8 mouse cellular contexts compared by ENCODE assay signal in the genomic region with DNA sequence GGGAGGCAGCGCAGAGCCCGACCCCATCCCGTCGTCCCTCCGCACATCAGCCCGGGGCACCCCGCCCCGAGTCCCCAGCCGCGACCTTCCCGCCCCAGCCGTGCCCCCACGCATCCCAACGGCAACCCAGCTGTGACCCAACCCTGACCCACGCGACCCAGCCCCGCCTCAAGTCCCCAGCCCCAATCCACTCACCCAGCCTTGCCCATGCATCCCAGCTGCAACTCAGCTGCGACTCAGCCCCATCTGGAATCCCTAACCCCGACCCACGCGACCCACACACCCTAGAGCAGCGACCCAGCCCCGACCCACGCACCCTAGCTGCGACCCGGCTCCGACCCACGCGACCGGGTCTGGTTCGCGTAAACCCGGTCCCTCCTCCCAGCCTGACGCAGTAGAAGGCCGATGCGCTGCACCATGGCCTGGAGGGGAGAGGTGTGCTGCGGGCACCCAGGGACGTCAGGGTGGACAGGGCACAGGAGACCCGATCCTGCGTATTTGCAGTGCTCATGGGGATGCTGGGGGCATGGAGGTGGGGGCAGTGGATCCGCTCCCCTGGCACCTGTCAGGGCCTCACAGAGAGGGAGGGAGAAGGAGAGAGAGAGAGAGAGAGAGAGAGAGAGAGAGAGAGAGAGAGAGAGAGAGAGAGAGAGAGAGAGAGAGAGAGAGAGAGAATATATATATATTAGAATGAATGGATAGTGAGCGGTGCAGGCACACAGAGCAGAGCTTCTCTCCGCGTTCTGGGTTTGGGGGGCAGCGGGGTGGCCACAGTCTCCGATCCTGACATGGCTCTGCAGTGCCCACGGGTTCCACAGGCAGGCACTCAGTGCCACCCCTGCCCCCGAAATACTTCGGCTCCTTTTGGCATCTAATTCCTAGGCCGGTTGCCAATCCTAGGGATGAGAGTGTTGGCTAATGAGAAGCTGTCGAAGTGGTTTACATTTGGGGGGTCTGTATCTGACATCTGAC. TPM values are rescaled to one million over a fixed set of nuclear protein-coding genes. Genes with fewer than 3 reads are reported as not detected.
A peak's percentile ranks its signal among the peaks of the same experiment; 100 is the strongest.
DNase-seq lines count a peak whose midpoint lies in the region; ATAC-seq lines count a peak whose summit lies in the region.

No protein-coding gene starts in this region.

- H3K4me3 ChIP-seq in heart, embryonic 10.5 days: peak overlapping the region; percentile 62
- peak overlapping the region; percentile 42 for H3K4me3 ChIP-seq in hindbrain, embryonic 12.5 days
- H3K4me3 ChIP-seq in midbrain, embryonic 11.5 days (ENCODE audit: low read depth, low read length): peak overlapping the region; percentile 44

- H3K36me3 ChIP-seq in heart, embryonic 10.5 days: no peaks in the 10 kb centered on the region
- no peaks in the 10 kb centered on the region for H3K36me3 ChIP-seq in hindbrain, embryonic 12.5 days
- no peaks in the 10 kb centered on the region for H3K36me3 ChIP-seq in midbrain, embryonic 11.5 days (ENCODE audit: control insufficient read depth, insufficient read depth, low read length)

- 0 out of 2 replicates have a peak overlapping the region, but pooled peaks have one; percentile 56 for H3K9ac ChIP-seq in hindbrain, embryonic 12.5 days
- peak overlapping the region; percentile 48 for H3K9ac ChIP-seq in midbrain, embryonic 11.5 days (ENCODE audit: low read length)

- H3K4me1 ChIP-seq in heart, embryonic 10.5 days: peaks cover 57% of the 10 kb centered on the region
- H3K4me1 ChIP-seq in hindbrain, embryonic 12.5 days: peaks cover 32% of the 10 kb centered on the region
- peaks cover 40% of the 10 kb centered on the region for H3K4me1 ChIP-seq in midbrain, embryonic 11.5 days (ENCODE audit: control insufficient read depth, insufficient read depth, low read length)

- H3K27me3 ChIP-seq in heart, embryonic 10.5 days (ENCODE audit: insufficient read depth, poor library complexity, severe bottlenecking): peaks cover 98% of the 10 kb centered on the region
- peaks cover 99% of the 10 kb centered on the region for H3K27me3 ChIP-seq in hindbrain, embryonic 12.5 days
- peaks cover 66% of the 10 kb centered on the region for H3K27me3 ChIP-seq in midbrain, embryonic 11.5 days (ENCODE audit: control insufficient read depth, insufficient read depth, low read length)

- H3K27ac ChIP-seq in heart, embryonic 10.5 days: peak overlapping the region; percentile 73
- H3K27ac ChIP-seq in hindbrain, embryonic 12.5 days: no peak overlapping the region
- H3K27ac ChIP-seq in midbrain, embryonic 11.5 days (ENCODE audit: low read depth, low read length): no peak overlapping the region

- peak overlapping the region; percentile 59 for H3K4me2 ChIP-seq in hindbrain, embryonic 12.5 days (replicated peaks)
- peak overlapping the region; percentile 58 for H3K4me2 ChIP-seq in midbrain, embryonic 11.5 days

- 4% methylated on average over 51 of the region's 51 CpGs for WGBS in heart, embryonic 10.5 days
- 4% methylated on average over 47 of the region's 51 CpGs for WGBS in hindbrain, embryonic 12.5 days
- 3% methylated on average over 49 of the region's 51 CpGs for WGBS in midbrain, embryonic 11.5 days

- no peaks in the 10 kb centered on the region for H3K9me3 ChIP-seq in heart, embryonic 10.5 days
- H3K9me3 ChIP-seq in hindbrain, embryonic 12.5 days (replicated peaks): no peaks in the 10 kb centered on the region
- no peaks in the 10 kb centered on the region for H3K9me3 ChIP-seq in midbrain, embryonic 11.5 days (ENCODE audit: control insufficient read depth, low read length)

- DNase-seq in heart, embryonic 10.5 days (ENCODE audit: low spot score): no peak
- no peak for DNase-seq in heart, adult 9 months (ENCODE audit: low spot score in 2 of 2)
- peak; percentile 32 for DNase-seq in NIH3T3 (ENCODE audit: low read depth)
- DNase-seq in midbrain, embryonic 11.5 days (ENCODE audit: low spot score, missing footprints): peak; percentile 92
- no peak for DNase-seq in frontal cortex, postnatal 25 days (ENCODE audit: low spot score in 2 of 2)
- DNase-seq in cerebellum, postnatal 4 days (ENCODE audit: low spot score in 2 of 2): no peak
- no peak for DNase-seq in spleen, adult 12 weeks (ENCODE audit: low spot score)

- no peak for ATAC-seq in hindbrain, embryonic 12.5 days (ENCODE audit: low FRiP score)
- no peak for ATAC-seq in midbrain, embryonic 11.5 days (ENCODE audit: low FRiP score)

RNA-seq across cellular contexts. Expression of gene Rspo1, which starts 0.8 kb away (rescaled TPM):
- polyA plus RNA-seq in heart, embryonic 10.5 days (2016; fragmentation: Nextera tagmentation; extraction: Ambion mirVana): 6.2 and 12.9 TPM in 2 replicates
- 7.0 and 9.1 TPM in 2 replicates for polyA plus RNA-seq in hindbrain, embryonic 12.5 days (2016; fragmentation: Nextera tagmentation; extraction: Ambion mirVana)
- 9.0 and 11.9 TPM in 2 replicates for polyA plus RNA-seq in midbrain, embryonic 11.5 days (2014; fragmentation: Nextera tagmentation; extraction: Ambion mirVana)

RNA-seq across cellular contexts. Expression of gene Gnl2, which starts 29.4 kb away (rescaled TPM):
- 71.8 and 86.2 TPM in 2 replicates for polyA plus RNA-seq in heart, embryonic 10.5 days (2016; fragmentation: Nextera tagmentation; extraction: Ambion mirVana)
- 94.9 and 96.6 TPM in 2 replicates for polyA plus RNA-seq in hindbrain, embryonic 12.5 days (2016; fragmentation: Nextera tagmentation; extraction: Ambion mirVana)
- polyA plus RNA-seq in midbrain, embryonic 11.5 days (2014; fragmentation: Nextera tagmentation; extraction: Ambion mirVana): 88.7 and 101 TPM in 2 replicates

RNA-seq across cellular contexts. Expression of gene Cdca8, which starts 47.9 kb away (rescaled TPM):
- 147 and 176 TPM in 2 replicates for polyA plus RNA-seq in heart, embryonic 10.5 days (2016; fragmentation: Nextera tagmentation; extraction: Ambion mirVana)
- polyA plus RNA-seq in hindbrain, embryonic 12.5 days (2016; fragmentation: Nextera tagmentation; extraction: Ambion mirVana): 130 and 135 TPM in 2 replicates
- polyA plus RNA-seq in midbrain, embryonic 11.5 days (2014; fragmentation: Nextera tagmentation; extraction: Ambion mirVana): 244 and 248 TPM in 2 replicates

RNA-seq across cellular contexts. Expression of gene 9930104L06Rik, which starts 50.2 kb away (rescaled TPM):
- polyA plus RNA-seq in heart, embryonic 10.5 days (2016; fragmentation: Nextera tagmentation; extraction: Ambion mirVana): 11.6 and 12.7 TPM in 2 replicates
- 16.7 and 18.1 TPM in 2 replicates for polyA plus RNA-seq in hindbrain, embryonic 12.5 days (2016; fragmentation: Nextera tagmentation; extraction: Ambion mirVana)
- polyA plus RNA-seq in midbrain, embryonic 11.5 days (2014; fragmentation: Nextera tagmentation; extraction: Ambion mirVana): 3.8 and 4.3 TPM in 2 replicates

Comparison
In these comparisons a context has a peak if more than half of its experiments do, and no peak if none do; other contexts are left out.
1. DNase-seq: peak in NIH3T3 (single experiment) and midbrain, embryonic 11.5 days (single experiment); none in heart, embryonic 10.5 days (single experiment), heart, adult 9 months (0 of 2), frontal cortex, postnatal 25 days (0 of 2), cerebellum, postnatal 4 days (0 of 2) and spleen, adult 12 weeks (single experiment).
2. Peak in every context shown above with its lines, with median percentiles within 50 percentile points of each other: H3K4me3 ChIP-seq.